Mouse (Mus musculus): ENCODE measurements around the gene Tmem53. TPM values are rescaled to one million over a fixed set of nuclear protein-coding genes. Genes with fewer than 3 reads are reported as not detected.

Gene Tmem53
- 999 and 1,059 TPM in 2 replicates for polyA plus RNA-seq (2012; rRNA removed)

GRCm38 (mm10) chr4:117251801-117252316 lies at the start of gene Tmem53, which contains the start of gene Armh1:
Tmem53 (plus strand) TSS chr4:117251951.
Armh1 (minus strand) TSS chr4:117252125.
- Histone ChIP-seq H3K36me3 (ENCODE audit: control insufficient read depth, insufficient read depth, low read length) (no peaks in the 10 kb centered on the region), H3K27me3 (ENCODE audit: control insufficient read depth, insufficient read depth, low read length) (no peaks in the 10 kb centered on the region), H3K4me3 (ENCODE audit: control insufficient read depth, low read depth, low read length) (peak within 1 kb of the TSS; percentile 94), H3K4me1 (ENCODE audit: control insufficient read depth, insufficient read depth, low read length) (peaks cover 4% of the 10 kb centered on the region), H3K27ac (ENCODE audit: control insufficient read depth, insufficient read depth, low read depth, low read length) (peak within 1 kb of the TSS; percentile 79)
- TF ChIP-seq CTCF (IDR thresholded peaks at IDR 0.05; ENCODE audit: control insufficient read depth, insufficient read depth, insufficient replicate concordance, low read depth, low read length) (no peak), POLR2A (IDR thresholded peaks at IDR 0.05; ENCODE audit: control insufficient read depth, low read depth, low read length) (peak; percentile 69)

DNA sequence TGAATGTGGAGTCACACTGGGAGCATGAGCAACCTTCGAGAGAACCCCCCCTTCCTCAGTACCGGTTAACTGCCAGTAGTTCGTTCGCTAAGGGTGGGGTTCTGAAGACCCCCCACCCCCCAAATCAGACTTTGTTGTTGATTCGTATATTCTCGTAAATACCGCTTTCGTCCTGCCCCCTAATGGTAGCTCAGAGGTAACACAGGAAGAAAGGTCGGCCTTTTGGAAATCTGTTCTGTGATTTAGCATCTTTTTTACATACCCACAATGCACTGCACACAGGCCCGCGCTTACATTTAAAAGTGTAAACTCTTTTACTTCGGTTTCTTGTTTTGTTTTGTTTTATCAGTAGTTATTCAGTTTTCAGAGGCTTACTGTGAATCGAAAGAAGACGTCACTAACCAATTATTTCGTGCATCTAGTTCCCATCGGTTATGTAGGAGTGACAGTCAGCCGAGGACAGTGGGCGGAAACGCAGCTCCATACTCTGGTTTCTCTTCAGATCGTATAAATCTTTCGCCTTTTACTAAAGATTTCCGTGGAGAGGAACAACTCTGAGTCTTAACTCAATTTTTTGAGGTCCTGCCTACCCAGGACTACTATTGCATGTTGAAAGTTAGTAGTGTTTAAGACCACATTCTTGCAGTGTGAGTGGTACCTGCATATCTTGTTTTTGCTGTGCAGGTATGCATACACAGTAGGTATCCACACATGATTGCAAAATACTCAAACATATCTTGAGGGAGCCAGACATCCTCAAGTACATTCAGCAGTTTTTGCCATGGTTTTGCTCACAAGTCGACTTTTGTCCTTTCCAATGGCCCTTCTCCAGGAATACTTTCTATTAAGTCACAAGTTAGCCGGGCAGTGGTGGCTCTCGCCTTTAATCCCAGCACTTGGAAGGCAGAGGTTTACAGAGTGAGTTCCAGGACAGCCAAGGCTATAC lies 49.4 kb upstream of the Tmem53 start:
- Histone ChIP-seq H3K27ac (ENCODE audit: control insufficient read depth, insufficient read depth, low read depth, low read length) (peak overlapping the region; percentile 91), H3K4me3 (ENCODE audit: control insufficient read depth, low read depth, low read length) (peak overlapping the region; percentile 56), H3K36me3 (ENCODE audit: control insufficient read depth, insufficient read depth, low read length) (no peaks in the 10 kb centered on the region), H3K4me1 (ENCODE audit: control insufficient read depth, insufficient read depth, low read length) (peaks cover 4% of the 10 kb centered on the region), H3K27me3 (ENCODE audit: control insufficient read depth, insufficient read depth, low read length) (no peaks in the 10 kb centered on the region)
- TF ChIP-seq CTCF (IDR thresholded peaks at IDR 0.05; ENCODE audit: control insufficient read depth, insufficient read depth, insufficient replicate concordance, low read depth, low read length): peak; percentile 29; the same call in 1 of the 2 replicates
- no peak; the same call in 1 of the 2 replicates for TF ChIP-seq POLR2A (IDR thresholded peaks at IDR 0.05; ENCODE audit: control insufficient read depth, low read depth, low read length)

- TF ChIP-seq POLR2A (IDR thresholded peaks at IDR 0.05; ENCODE audit: control insufficient read depth, low read depth, low read length): no peak
- H3K36me3 ChIP-seq (ENCODE audit: control insufficient read depth, insufficient read depth, low read length): no peaks in the 10 kb centered on the region
- H3K4me3 ChIP-seq (ENCODE audit: control insufficient read depth, low read depth, low read length): no peak overlapping the region
- no peaks in the 10 kb centered on the region for H3K27me3 ChIP-seq (ENCODE audit: control insufficient read depth, insufficient read depth, low read length)
- H3K27ac ChIP-seq (ENCODE audit: control insufficient read depth, insufficient read depth, low read depth, low read length): peak overlapping the region; percentile 39
- peaks cover 4% of the 10 kb centered on the region for H3K4me1 ChIP-seq (ENCODE audit: control insufficient read depth, insufficient read depth, low read length)
Measured at GRCm38 (mm10) chr4:117202992-117203354, 48.8 kb upstream of the Tmem53 start.

DNA sequence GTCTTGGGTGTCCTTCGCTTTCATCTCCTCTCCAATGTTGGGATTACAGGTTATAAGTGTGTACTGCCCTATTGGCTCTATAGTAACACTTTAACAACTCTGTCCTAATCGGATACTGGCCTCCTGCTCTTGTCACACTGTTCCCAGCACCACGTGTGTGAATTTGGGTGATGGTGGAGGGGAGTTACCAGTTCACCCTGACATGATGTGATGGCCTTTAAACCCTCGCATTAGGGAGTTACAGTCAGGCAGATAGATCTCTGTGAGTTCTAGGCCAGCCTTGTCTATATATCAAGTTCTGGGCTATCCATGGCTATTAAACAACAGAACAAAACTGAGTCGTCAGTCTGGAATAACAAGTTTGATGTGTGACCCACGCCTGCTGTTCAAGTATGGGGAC lies 42.2 kb upstream of the Tmem53 start:
- Histone ChIP-seq H3K27me3 (ENCODE audit: control insufficient read depth, insufficient read depth, low read length) (no peaks in the 10 kb centered on the region), H3K4me3 (ENCODE audit: control insufficient read depth, low read depth, low read length) (no peak overlapping the region), H3K36me3 (ENCODE audit: control insufficient read depth, insufficient read depth, low read length) (no peaks in the 10 kb centered on the region), H3K4me1 (ENCODE audit: control insufficient read depth, insufficient read depth, low read length) (no peaks in the 10 kb centered on the region), H3K27ac (ENCODE audit: control insufficient read depth, insufficient read depth, low read depth, low read length) (no peak overlapping the region)
- TF ChIP-seq CTCF (IDR thresholded peaks at IDR 0.05; ENCODE audit: control insufficient read depth, insufficient read depth, insufficient replicate concordance, low read depth, low read length) (no peak), POLR2A (IDR thresholded peaks at IDR 0.05; ENCODE audit: control insufficient read depth, low read depth, low read length) (no peak)

GRCm38 (mm10) chr4:117210147-117211074 lies 41.3 kb upstream of the Tmem53 start:
- Histone ChIP-seq H3K4me3 (ENCODE audit: control insufficient read depth, low read depth, low read length) (no peak overlapping the region), H3K27me3 (ENCODE audit: control insufficient read depth, insufficient read depth, low read length) (no peaks in the 10 kb centered on the region), H3K27ac (ENCODE audit: control insufficient read depth, insufficient read depth, low read depth, low read length) (no peak overlapping the region), H3K36me3 (ENCODE audit: control insufficient read depth, insufficient read depth, low read length) (no peaks in the 10 kb centered on the region), H3K4me1 (ENCODE audit: control insufficient read depth, insufficient read depth, low read length) (no peaks in the 10 kb centered on the region)
- TF ChIP-seq CTCF (IDR thresholded peaks at IDR 0.05; ENCODE audit: control insufficient read depth, insufficient read depth, insufficient replicate concordance, low read depth, low read length): peak; percentile 67; the same call in 1 of the 2 replicates
- TF ChIP-seq POLR2A (IDR thresholded peaks at IDR 0.05; ENCODE audit: control insufficient read depth, low read depth, low read length): no peak

DNA sequence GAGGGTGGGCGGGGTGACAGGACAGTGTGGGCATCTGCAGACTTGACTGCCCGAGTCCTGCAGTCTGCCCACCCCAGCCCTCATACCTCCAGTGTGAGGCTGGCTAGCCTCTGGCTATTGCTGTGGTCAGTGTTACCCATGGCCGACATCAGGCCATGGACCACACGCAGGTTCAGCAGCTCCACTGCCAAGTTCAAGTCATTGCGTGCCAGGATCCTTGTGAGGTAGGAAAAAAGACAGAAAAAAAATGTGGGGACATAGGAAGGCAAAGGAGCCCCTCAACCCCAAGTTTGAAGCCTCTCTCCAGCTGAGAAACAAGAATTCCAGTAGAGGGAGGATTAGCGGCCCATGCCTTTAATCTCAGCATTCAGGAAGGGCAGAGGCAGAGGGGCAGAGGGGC lies 37.5 kb upstream of the Tmem53 start:
- no peaks in the 10 kb centered on the region for H3K36me3 ChIP-seq (ENCODE audit: control insufficient read depth, insufficient read depth, low read length)
- H3K4me1 ChIP-seq (ENCODE audit: control insufficient read depth, insufficient read depth, low read length): no peaks in the 10 kb centered on the region
- H3K4me3 ChIP-seq (ENCODE audit: control insufficient read depth, low read depth, low read length): no peak overlapping the region
- no peaks in the 10 kb centered on the region for H3K27me3 ChIP-seq (ENCODE audit: control insufficient read depth, insufficient read depth, low read length)
- TF ChIP-seq POLR2A (IDR thresholded peaks at IDR 0.05; ENCODE audit: control insufficient read depth, low read depth, low read length) (no peak), CTCF (IDR thresholded peaks at IDR 0.05; ENCODE audit: control insufficient read depth, insufficient read depth, insufficient replicate concordance, low read depth, low read length) (no peak)
- H3K27ac ChIP-seq (ENCODE audit: control insufficient read depth, insufficient read depth, low read depth, low read length): no peak overlapping the region
